Mouse (Mus musculus) bone marrow, adult 2 months (tissue): ENCODE results near the gene Scn11a.

ENCODE experiments used
- CTCF ChIP-seq: fragments of 200-500 bp; IDR thresholded peaks from 2 replicates; pipeline ENCODE4 v1.5.1; 2011; ENCODE audit warnings: low read length, control low read depth; ENCODE audit not compliant: control insufficient read depth, insufficient read depth
- POLR2A ChIP-seq: fragments of 200-500 bp; IDR thresholded peaks from 2 replicates; pipeline ENCODE4 v1.6.1; 2011; ENCODE audit warnings: low read depth, mild to moderate bottlenecking, control low read depth, low read length, borderline replicate concordance; ENCODE audit not compliant: control insufficient read depth

GRCm38 (mm10) chr9:119795254-119795912, 29.9 kb downstream of the Scn11a start:
- TF ChIP-seq POLR2A (no peak), CTCF (no peak)
